Mouse (Mus musculus) layer of hippocampus, postnatal 36 days (tissue): ENCODE results near the gene Erich6. TPM values are rescaled to one million over a fixed set of nuclear protein-coding genes. Genes with fewer than 3 reads are reported as not detected.

Experiments
- DNase-seq, 2 experiments: peaks; one replicate each; pipeline ENCODE4 v3.0.0; 2022
- total RNA-seq, 2 experiments: library from RNA; stranded (reverse); gene quantifications; 2 replicates each; pipeline ENCODE4 v1.2.3; 2021

The Erich6 gene
- 1 to 10 TPM; 1.2 to 1.4 TPM for total RNA-seq

DNA sequence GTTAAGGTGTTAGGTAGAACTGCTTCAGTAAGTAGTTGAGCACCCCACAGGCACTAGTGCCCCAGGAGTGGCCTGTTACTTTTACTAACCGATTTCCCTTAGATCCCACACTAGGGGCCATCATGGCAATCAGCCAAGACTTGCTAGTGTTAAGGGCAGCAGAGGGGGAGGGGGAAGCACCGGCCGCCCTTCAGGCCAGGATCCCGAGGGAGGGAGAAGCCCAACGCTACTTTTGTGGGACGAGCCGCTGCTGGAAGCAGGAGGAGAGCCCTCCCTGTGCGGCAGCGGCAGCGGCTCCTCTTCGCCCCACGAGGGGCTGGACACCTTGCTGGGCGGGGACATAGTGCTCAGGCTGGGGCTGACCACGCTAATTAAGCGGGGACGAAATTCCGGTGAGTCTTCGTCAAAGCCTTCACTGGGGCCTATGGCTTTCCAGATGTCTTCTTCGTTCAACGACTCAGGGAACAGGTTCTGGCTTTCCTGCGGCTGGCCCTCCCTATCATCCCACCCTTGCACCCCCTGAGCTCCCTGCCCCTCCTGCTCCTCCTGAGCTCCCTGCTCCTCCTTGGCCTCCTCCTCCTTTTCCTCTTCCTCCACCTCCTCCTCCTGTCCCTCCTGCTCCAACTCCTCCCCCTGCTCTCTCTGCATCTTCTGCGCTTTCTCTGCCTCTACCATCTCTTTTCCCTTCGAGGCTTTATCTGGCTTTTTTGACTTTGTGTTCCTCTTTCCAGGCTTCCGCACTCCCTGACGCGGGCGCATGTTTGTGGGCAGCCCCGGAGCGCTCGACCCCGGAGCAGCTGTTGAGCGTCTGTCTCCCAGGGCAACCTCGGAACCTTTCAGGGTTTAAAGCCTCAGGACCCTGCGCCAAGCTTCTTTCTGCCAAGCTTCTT is at the start of gene Erich6:
Erich6 (minus strand) TSS at position 802 of the 890 bp plus-strand sequence.
- DNase-seq = peak; percentile 7 to 18

DNA sequence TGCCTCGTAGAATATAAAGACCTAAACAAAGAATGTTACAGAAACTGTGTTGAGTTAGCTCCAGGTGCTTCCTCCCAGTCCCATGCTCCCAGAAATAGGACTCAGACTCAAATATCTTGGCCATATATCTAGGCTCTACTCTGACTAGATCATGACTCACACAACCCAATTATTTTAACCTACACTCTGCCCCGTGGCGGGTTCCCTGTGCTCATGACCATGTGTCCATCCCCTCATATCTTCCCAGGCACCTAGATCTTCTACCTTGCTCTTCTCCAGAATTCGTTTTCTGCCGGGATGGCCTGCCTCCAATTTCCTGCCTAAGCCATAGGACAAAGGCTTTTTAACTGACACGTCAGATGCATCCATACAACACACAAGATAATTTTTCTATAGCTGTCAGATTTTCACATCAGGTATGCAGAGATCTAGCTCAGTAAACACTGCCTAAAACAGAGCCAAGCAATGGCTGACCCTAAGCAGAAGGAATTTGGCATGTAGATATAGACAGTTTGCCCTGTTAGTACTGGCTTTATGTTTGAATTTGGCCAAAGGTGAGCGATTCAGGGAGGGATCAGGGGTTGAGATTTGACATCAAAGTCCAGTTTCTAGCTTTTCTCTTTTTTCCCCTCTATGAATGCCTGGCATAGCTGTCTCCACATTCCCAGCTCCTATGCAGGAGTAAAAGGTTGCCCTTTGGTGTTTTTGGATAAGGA is 49.4 kb upstream of the Erich6 start:
- DNase-seq = no peak

DNA sequence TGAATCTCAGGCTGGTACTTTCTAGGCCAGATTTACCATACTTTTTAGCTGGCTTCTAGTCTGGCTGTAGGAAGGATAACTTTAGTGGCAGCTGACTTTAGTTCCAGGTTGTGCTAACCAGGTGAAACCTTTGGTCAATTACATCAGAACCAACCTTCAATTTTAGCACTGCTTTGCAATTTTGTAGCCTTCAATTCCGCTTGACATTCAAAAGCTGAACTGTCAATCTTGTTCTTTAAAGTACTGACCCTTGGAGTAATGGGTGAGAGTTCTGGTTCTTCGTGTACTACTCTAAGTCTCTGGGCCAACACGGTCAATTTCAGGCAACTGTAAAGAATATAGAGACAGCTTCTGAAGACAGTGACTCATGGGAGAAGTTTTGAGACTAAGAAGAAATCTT is 48.4 kb upstream of the Erich6 start:
- DNase-seq = no peak

GRCm38 (mm10) chr3:58683346-58683745 is 46.3 kb upstream of the Erich6 start:
- no peak for DNase-seq

GRCm38 (mm10) chr3:58682336-58682735 is 45.3 kb upstream of the Erich6 start:
- no peak for DNase-seq

DNA sequence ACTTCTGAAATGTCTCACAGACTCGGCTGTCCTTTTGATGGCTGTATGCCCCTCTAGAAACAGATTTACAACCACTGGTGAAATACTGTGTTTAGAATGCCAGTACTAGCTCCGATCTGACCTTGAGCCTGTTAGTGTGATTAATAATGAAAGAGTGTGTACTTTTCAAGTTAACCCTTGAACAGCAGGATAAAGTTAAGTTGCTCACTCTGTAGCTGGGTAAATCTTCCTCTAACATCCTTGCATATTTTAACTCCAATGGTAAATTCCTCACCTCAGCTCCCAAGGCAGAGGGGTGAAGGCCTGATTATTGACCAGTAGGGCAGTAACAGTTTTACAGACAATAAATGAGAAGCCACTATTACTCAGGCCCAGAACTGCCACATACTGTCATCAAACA is 44.8 kb upstream of the Erich6 start:
- no peak for DNase-seq

DNA sequence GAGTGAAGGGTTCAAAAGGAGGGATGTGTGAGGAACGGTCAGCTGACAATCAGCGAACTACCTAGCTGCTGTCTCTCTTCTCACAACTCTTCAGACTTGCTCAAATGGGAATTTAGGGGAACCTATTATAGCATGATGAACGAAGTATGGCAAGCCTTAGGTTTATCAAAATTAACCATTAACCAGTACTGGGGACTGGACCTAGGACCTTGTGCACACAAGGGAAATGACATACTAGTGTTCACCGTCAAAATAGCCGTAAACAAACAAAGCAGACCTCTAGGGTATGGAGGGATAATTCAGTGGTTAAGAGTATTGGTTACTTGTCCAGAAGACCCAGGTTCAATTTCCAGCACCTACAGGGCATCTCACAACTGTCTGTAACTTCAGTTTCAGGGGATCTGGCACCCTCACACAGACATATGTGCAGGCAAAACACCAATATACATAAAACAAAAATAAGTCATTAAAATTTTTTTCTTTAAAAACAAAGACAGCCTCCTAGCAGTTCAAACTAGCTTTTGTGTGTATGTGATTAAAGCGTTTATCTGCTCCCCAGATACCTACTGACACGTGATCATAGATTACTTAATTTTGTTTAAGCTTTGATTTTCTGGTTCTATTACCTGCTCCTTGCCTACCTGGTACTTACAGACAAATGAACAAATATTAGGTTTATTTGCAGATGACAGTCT is 44.1 kb upstream of the Erich6 start:
- no peak for DNase-seq

GRCm38 (mm10) chr3:58679996-58680395 is 43.0 kb upstream of the Erich6 start:
- DNase-seq = no peak

- DNase-seq = no peak
Observed at GRCm38 (mm10) chr3:58678905-58679304, 41.9 kb upstream of the Erich6 start.

DNA sequence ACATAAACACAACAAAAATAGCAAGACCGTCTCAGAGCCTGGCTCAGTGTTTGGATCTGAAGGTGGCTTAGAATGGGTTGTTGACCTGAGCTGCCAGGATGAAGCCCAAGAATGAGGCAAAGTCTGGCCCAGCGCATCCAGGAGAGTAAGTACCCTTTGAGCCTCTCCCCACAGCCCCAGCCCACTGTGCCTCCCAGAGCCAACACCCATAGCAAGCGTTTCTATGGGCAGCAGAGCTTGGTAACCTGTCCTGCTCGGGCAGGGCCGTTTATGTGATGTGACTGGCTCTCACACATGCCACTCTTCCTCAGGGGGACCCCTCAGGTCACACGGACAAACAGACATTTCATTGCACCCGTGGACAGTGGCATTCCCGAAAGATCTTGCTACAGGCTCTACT is 41.4 kb upstream of the Erich6 start:
- DNase-seq = no peak

GRCm38 (mm10) chr3:58677615-58678014 is 40.6 kb upstream of the Erich6 start:
- DNase-seq = no peak

DNA sequence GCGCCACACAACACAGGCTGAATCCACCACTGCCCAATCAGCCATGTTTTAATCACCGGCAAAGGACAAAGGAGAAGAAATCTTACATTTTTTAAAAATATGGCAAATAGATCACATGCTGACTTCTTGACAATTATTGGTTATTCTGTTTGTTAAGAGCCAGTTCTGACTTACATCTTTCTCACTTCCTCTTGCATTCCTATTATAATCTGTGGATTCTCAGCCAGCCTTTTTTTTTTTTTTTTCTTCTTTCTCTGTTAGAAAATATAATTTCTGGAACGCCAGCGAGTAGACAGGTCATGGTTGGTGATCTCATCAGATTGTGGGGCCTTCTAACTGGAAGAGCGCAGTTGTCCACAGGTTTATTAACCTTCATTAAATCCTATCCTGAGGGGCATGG is 36.3 kb upstream of the Erich6 start:
- DNase-seq = no peak

- DNase-seq = no peak
Observed at GRCm38 (mm10) chr3:58672481-58673183, 35.6 kb upstream of the Erich6 start.

DNA sequence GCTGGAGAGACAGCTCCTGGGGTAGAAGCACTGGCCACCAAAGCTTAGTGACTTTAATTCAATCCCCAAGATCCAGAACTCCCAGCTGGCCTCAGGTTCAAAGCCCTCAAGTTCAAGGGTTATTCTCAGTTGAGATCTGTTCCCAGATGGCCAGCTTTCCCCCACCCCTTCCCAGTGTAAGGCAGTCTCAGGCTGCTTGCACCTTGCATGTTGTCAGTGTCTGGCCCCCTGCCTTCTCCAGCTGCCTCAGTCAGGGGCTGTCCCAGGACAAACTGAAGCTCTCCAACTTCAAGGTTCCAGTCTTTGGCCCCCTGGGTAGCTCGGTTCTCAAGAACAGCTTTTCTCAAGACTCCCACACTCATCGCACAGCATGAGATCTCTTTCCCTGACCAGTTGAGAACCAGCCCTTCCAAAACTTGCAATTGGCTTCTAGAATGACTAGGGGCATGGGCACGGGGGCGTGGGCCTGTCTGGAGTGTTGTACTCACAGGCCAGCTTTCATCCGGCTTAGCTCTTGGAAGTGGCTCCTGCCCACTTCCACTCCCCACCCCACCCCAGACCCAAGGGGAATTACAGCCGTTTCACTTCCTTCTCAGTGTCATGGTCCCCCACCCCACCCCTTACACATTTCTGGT is 34.7 kb upstream of the Erich6 start:
- no peak for DNase-seq

DNA sequence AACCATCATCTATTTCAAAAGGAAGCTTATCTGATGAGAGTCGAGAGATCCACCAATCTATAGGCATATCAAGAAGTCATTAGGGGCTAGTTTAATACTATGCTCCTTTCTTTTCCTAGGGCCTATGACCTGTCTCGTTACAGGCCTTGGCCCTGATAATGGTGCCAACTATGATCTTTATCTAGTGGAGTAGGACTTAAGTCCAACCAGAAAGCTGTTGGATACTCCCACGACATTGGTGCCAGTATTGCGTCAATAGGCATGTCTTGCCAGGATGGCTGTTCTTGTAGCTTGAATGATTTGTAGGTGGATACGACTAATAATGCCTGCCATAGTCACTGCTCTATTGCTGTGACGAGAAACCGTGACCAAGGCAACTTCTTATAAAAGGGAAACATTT is 27.0 kb upstream of the Erich6 start:
- no peak for DNase-seq

DNA sequence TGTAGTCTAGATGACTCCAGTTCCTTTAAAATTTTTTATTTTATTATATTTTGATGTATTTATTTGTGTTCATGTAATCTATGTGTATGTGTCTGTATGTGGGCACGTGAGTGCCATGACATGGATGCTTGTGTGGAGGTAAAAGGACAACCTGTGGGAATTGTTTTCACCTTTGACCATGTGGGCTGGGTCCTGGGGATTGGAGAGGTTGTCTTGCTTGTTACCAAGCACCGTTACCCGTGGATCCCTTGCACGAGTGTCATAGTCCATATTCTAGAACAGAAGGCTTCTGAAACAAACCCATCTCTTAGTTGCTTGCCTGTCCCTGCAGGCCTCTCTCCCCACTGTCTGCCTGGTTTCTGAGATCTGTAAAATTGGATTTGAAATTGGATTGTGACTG is 23.6 kb upstream of the Erich6 start:
- no peak for DNase-seq

DNA sequence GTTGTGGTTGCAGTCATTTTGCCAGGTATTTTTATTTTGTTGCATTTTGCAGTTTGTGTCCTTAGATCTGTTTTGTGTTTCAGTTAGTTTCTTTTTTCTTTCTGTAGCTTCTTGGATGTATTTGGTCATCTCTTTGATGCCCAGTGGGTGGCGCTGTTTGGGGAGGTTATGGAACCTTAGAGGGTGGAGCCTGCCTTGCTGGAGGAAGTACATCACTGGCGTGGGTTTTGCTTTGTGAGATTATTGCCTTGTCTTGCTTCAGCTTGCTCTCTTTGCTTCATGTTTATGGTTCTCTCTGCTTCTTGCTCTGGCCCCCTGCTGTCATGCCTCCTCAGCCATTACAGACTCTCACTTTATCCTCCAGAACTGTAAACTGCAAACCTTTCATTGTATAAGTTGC is 20.3 kb upstream of the Erich6 start:
- DNase-seq = no peak

DNA sequence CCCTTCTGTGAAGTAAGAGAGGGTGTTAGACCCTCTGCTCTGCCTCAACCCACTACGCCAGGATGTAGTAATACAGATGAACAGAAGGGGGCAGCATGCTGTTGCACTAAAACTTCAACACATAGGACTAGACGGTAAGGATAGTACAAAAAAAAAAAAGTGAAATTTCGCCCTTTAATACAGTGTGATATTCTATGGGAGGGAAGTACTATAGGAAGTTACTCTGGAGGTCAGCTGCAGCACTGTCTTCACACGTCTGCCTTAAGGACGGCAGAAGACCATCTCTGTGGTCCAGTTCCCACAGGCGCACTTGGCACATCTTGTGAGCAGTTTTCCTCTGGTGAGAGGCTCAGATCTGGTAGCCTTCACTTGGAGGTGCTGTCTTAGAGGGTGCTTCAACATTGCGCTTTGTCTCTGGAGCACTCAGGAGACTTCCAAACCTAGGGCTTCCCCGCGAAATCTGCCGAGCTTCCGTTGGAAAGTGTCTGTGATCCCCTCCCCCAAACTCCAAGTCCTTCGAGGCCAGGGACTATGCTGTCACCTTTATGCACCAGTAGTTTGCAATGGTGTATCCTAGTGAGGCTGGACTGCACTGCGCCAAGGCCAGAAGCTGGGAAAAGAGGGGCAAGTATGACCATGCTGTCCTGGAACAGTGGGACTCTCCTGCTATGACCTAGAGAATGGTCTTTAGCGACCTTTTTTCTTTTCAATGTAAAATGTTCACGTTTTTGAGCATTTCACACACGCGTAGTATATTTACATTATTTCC is 18.5 kb upstream of the Erich6 start:
- peak; percentile 40 to 49 for DNase-seq

DNA sequence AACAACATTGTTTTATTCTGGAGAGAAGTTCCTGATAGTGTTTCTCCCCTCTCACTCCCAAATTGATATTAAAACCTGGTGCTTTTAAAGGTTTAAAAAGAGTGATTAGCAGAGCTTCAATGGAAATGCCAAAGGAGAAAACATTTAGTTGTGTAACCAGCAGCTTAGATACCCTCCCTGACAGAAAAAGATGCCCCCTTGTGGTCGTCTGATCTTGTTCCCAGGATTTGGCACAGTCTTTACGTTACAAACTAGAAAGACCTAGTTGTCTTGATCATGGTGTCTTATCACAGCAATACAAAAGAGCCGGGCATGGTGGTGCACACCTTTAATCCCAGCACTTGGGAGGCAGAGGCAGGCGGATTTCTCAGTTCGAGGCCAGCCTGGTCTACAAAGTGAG is 16.9 kb upstream of the Erich6 start:
- no peak for DNase-seq

DNA sequence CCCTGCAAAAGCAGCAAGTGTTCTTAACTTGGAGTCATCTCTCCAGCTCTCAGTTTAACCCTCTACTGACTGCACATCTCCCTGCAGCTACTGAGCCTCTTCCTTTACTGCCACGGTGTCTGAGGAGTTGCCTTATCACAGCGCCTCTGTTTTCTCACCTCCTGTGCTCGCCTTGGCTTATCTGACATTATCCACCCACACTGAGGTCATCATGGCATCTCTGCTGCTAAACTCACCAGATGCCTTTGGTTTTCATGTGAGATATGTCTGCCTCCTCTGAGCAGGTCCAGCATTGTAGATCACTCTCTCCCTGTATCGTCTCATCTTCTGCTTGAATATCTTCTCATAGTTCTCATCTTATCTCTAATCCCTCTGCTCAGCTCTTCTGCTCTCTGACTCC is 13.3 kb upstream of the Erich6 start:
- no peak for DNase-seq

GRCm38 (mm10) chr3:58647179-58647578 is 10.2 kb upstream of the Erich6 start:
- no peak for DNase-seq
